Mouse (Mus musculus) kidney, postnatal 25 days (tissue): ENCODE results near the gene Eif2ak1.

ENCODE experiments used
- DNase-seq, 2 experiments: peaks; one replicate each; pipeline ENCODE4 v3.0.0; 2021; ENCODE audit warnings: mixed read lengths in 2 of 2

The Eif2ak1 gene

GRCm38 (mm10) chr5:143902111-143902510 is 84.5 kb downstream of the Eif2ak1 start:
- peak in 1 of 2 experiments; percentile 40 for DNase-seq

DNA sequence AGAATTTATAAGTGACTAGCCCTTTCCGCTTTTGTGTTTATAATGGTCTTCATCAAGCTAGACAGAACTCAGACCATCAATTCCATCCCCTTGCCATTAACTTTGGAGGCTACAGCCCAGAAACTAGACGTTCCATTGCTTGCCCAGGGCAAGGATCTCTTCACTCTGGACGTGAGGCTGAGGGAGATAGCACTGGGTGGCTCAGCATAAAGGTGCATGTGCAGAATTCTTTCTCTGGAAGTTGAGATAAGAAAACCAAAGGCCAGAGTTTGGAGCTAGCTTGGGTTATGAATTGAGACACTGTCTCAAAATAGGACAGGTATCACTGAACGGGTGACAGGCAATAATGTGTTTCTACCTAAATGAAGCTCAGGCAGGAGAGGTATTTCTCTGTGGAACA is 86.2 kb downstream of the Eif2ak1 start:
- no peak for DNase-seq

GRCm38 (mm10) chr5:143906429-143906828 is 88.8 kb downstream of the Eif2ak1 start:
- no peak for DNase-seq

DNA sequence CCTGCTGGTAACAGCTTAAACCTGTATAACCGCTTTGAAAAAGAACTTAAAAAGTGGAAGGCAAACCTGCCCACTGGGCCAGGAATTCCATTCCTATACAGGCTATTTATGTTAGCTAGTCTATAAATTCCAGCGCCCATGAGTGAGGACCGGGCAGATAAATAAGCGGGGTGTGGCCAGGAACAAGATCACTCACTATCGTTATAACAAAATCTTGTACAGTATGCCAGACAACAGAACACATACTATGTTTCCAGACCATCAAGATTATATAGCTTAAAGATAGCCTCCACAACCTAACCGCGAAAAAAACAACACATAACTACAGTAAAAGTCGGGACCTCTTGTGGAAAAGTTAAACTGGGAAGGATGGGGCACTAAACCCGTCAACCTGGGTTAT is 91.3 kb downstream of the Eif2ak1 start:
- DNase-seq = no peak

DNA sequence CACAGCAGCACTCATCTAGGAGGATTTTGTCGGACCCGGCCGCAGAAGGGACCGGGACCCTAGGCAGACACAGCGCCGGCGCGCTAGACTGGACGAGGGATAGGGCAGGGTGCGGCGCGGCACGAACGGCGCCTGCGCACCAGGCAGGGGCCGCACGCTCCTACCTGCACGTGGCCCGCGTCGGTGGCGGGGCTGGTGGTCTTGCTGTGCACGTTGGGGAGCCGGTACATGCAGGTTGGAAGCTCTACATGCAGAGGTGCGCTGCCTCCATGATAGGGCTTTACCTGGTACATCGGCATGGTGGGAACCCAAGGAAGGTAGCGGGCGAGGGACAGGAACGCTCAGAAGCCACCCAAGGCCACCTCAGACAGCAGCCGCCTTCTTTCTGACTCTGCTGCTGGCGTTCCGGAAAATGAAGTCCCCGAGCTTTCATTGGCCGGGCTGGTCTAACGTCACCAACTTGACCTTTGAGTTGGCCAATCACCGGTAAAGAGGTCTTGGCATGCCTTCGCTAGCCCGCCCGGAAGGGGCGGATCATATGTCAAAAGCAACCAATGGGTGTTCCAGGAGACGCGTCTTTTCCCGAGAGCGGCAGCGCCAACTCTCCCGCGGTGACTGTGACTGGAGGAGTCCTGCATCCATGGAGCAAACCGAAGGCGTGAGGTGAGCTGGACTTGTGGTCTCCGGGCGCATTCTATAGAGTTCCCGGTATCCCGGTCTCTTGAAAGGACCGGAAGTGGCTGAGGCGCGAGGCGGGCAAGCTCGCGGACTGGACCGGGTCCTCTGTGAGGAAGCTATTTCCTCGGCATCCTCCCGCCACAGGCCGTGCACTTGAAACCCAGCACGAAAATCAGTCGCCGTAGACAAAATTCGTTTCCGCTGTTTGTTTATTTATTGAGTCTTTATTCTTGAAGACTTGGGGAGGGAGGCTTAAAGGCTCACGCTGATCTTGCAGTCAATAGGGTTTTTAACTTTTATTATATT is 92.1 kb downstream of the Eif2ak1 start, which contains the start of the genes Aimp2 and Pms2:
Gene Aimp2, minus strand, starts transcription at position 431 of the 984 bp plus-strand sequence.
Gene Pms2, plus strand, starts transcription at position 548 of the 984 bp plus-strand sequence.
- peak; percentile 97 to 98 for DNase-seq

GRCm38 (mm10) chr5:143916221-143916620 is 98.6 kb downstream of the Eif2ak1 start:
- DNase-seq = no peak

GRCm38 (mm10) chr5:143917418-143917817 is 99.8 kb downstream of the Eif2ak1 start:
- DNase-seq = peak; percentile 66 to 80

GRCm38 (mm10) chr5:143918120-143918519 is 100.5 kb downstream of the Eif2ak1 start:
- no peak for DNase-seq

GRCm38 (mm10) chr5:143924781-143925452 is 107.3 kb downstream of the Eif2ak1 start:
- no peak for DNase-seq

GRCm38 (mm10) chr5:143927875-143928274 is 110.3 kb downstream of the Eif2ak1 start, which contains the start of gene Gm42421:
Gene Gm42421 (plus strand): TSS chr5:143928175.
- DNase-seq = no peak

GRCm38 (mm10) chr5:143929291-143929690 is 111.7 kb downstream of the Eif2ak1 start:
- no peak for DNase-seq

GRCm38 (mm10) chr5:143930656-143931055 is 113.1 kb downstream of the Eif2ak1 start:
- no peak for DNase-seq

DNA sequence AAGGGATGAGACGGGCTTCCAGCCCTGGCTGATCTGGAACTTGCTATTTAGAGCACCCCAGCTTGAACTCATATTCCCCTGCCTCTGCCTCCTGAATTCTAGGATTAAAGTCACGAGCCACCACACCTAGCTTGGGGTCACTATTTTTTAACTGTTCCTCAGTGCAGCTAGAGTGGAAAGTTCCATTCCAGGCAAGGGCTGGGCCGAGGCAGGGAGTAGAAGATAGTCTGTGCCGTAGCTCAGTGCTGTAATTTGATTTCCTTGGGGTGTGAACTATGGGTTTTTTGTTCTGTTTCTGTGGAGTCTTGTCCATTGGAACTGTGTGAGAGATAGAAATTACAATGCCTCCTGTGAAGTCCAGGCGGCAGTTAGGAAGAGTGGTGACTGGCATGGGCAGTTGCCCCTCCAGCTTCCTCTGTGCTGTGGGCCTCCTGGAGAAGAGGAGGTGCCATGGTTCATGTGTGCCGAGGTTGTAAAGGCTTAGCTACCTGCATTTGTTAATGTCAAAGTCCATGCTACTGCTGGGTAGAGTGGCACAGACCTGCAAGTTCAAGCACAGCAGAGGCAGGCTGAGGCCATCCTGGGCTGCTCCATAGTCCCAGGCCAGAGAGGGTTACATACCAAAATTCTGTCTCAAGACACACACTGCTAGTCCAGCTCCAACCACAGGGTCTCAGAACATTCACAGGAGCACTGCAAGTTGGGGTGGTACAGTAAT is 114.4 kb downstream of the Eif2ak1 start:
- no peak for DNase-seq

- no peak for DNase-seq
Observed at GRCm38 (mm10) chr5:143932831-143933230, 115.2 kb downstream of the Eif2ak1 start, which contains the start of gene Rsph10b. Gene Rsph10b (plus strand): TSS chr5:143933035.

DNA sequence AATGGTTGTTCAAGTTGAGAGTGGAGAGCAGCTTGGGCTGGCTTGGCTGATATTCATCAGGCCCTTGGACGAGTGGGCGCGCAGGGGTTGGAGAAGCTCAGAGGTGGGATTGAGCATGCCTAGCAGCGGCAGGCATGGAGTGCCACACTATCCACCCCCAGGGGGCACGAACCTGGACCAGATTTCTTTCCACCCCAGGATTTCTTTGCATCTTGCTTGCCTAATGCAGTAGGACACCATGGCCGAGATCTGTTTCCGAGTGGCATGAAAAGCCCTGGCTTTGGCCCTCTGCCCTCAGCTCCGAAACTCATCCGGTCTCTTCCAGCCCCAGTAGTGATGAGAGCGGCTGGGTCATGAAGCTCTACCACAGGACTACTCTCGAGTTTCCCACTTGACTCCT is 115.8 kb downstream of the Eif2ak1 start:
- no peak for DNase-seq

DNA sequence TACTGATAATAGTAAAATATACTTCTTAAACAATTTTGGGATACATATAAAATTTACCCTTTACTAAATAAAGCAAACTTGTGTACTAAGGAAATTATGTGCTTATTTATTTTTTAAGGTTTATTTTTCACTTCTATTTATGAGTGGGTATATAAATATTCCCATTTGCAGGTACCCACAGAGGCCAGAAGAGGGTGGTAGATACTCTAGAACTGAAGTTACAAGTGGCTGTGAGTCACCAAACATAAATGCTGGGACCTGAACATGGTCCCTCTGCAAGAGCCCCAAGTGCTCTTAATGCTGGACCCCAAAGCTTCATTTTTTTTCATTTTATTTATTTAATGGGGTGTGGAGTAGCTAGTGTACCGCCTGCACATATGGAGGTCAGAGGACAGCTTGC is 116.3 kb downstream of the Eif2ak1 start:
- no peak for DNase-seq

DNA sequence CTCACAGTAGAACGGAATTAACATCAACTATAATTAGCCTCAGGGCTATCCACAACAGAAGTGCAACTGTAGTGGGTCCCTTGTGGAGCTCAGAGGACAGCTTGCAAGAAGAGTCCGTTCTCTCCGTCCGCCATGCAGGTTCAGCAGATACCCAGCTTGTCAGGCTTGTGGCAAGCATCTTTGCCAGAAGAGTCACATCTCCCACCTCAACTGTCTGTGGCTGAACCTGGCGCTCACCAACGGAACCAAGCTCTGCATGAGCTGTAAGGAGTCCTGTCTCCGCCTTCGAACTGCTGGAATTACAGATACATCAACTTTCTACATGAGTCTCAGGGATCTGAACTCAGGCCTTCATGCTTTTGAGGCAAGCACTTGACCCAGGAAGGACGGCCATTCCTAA is 118.6 kb downstream of the Eif2ak1 start:
- DNase-seq = no peak

DNA sequence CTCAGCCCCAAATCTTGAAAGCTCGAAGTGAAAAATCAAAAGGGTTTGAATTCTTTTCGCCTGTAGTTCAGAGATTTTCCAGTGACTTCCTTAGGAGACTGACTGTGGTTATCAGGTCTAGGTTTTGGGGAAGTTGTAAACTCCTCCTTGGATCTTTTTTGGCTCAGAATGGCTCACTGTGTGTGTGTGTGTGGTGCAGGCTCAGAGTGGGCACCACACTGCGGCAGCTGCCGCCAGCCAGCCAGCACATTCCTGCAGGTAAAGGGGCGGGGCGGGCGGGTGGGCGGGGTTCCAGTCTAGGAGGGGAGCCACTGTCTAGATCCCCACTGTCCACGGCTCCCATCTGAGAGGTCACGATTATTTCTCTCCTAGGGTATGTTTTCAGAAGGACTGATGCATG is 124.0 kb downstream of the Eif2ak1 start:
- DNase-seq = no peak

DNA sequence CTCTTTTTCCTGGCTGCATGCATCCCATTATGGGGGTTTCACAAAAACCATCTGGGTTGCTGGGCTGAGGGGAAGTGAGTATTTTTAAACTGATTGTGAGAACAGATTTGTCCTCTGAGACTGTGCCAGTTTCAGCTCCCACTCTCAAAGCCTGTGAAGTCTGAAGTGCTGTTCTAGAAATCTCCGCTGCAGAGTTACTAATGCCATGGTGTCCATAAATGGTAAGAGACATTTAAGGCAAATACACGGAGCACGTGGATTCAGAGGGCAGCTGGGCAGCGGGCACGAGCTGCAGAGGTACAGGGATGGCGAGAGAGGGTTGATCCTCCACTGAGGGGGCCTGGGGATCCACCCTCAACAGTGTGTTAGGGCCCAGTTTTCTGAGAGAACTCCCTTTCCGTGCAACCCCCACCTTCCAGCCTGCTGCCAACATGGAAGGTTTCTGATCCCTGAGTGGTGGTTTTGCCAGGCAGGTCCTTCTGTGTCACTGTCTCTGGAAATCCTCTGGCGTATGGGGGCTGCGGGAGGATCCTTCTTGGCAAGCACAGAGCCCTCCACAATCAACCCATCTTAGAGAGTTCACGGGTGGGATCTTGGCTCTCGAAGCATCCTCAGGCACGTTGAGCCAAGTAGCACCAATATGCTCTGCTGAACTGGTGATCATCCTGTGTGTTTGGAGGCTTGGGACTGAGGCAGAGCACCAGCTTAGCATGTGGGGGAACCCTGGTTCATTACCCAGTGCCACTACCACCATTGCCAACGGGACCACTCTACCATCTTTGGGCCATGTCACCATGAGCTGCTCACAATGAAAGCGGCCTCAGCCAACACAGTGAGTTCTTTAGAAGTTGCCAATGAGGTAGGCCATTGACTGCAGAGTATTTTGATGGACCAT is 125.9 kb downstream of the Eif2ak1 start:
- DNase-seq = no peak

DNA sequence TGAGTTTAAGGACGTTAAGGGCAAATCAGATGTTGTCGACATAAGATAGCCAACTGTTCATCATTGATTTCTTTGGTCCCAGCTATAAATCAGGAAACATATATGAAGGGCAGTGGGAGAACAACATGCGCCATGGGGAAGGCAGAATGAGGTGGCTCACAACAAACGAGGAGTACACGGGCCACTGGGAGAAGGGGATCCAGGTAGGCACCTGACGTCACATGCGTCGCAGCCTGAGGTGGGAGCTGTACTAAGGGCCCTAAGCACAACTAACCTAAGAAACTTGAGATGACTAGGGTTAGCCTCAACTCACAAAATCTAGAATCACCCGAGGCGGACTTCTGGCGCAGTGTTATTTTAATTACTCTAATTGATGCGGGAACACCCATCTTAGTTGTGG is 130.8 kb downstream of the Eif2ak1 start:
- DNase-seq = no peak

GRCm38 (mm10) chr5:143950016-143950415 is 132.4 kb downstream of the Eif2ak1 start:
- DNase-seq = no peak
